Mouse (Mus musculus): ENCODE results near the gene Aptx. TPM values are rescaled to one million over a fixed set of nuclear protein-coding genes. Genes with fewer than 3 reads are reported as not detected.

Gene Aptx
- 40.3 and 42.1 TPM in 2 replicates for polyA plus RNA-seq (2014; fragmentation: Nextera tagmentation; extraction: Ambion mirVana)

- peak within 1 kb of the TSS; percentile 94 for H3K27ac ChIP-seq
These were observed at the start of gene Aptx for GRCm38 (mm10) chr4:40702797-40703709. TSS of gene Aptx (minus strand) at chr4:40703194.

DNA sequence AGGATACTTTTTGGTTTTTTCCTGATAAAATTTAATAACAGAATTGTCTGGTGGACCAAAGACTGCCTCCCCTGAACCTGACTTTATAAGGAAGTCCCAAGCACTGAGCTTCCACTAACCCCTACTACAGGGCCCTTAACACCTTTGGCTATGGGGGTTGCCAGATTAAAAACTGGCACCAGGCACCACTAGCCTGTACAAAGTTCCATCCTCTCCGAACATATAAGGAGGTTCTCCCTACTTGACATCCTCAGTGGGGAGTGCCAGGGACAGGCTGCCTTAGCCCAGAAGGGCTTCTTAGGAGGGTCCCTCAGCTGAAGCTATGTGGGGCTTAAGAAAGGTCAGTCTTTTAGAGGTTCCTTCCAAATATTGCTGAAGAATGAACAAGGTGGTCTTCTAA lies 32.4 kb upstream of the Aptx start:
- no peak for ATAC-seq (ENCODE audit: low FRiP score)
- peaks cover 93% of the 10 kb centered on the region for H3K36me3 ChIP-seq (replicated peaks; ENCODE audit: control insufficient read depth, insufficient read depth)
- no peak for DNase-seq (ENCODE audit: low spot score)
- WGBS, result 71% methylated on average over 1 of the region's 1 CpGs
- no peaks in the 10 kb centered on the region for H3K27me3 ChIP-seq (ENCODE audit: control insufficient read depth, insufficient read depth, low read length)
- no peaks in the 10 kb centered on the region for H3K4me1 ChIP-seq (replicated peaks; ENCODE audit: control insufficient read depth, insufficient read depth, low read length)
- no peak overlapping the region for H3K4me3 ChIP-seq (replicated peaks; ENCODE audit: low read length)
- H3K9me3 ChIP-seq (ENCODE audit: control insufficient read depth, low read length), result no peaks in the 10 kb centered on the region
- H3K27ac ChIP-seq, result no peak overlapping the region
- H3K9ac ChIP-seq, result no peak overlapping the region
- H3K4me2 ChIP-seq (replicated peaks), result no peak overlapping the region

More at GRCm38 (mm10) chr4:40702797-40703709, at the start of gene Aptx:
- DNase-seq (ENCODE audit: low spot score) (peak; percentile 99), ATAC-seq (ENCODE audit: low FRiP score) (peak; percentile 96)
- peak within 1 kb of the TSS; percentile 48 for H3K4me3 ChIP-seq (replicated peaks; ENCODE audit: low read length)
- no peaks in the 10 kb centered on the region for H3K36me3 ChIP-seq (replicated peaks; ENCODE audit: control insufficient read depth, insufficient read depth)
- H3K27me3 ChIP-seq (ENCODE audit: control insufficient read depth, insufficient read depth, low read length), result no peaks in the 10 kb centered on the region
- H3K9ac ChIP-seq, result peak within 1 kb of the TSS; percentile 66
- WGBS, result under 1% methylated on average over 42 of the region's 42 CpGs
- no peaks in the 10 kb centered on the region for H3K9me3 ChIP-seq (ENCODE audit: control insufficient read depth, low read length)
- peak within 1 kb of the TSS; percentile 88 for H3K4me2 ChIP-seq (replicated peaks)
- H3K4me1 ChIP-seq (replicated peaks; ENCODE audit: control insufficient read depth, insufficient read depth, low read length), result peaks cover 24% of the 10 kb centered on the region

GRCm38 (mm10) chr4:40731262-40731661 lies 28.3 kb upstream of the Aptx start:
- no peak for DNase-seq (ENCODE audit: low spot score)
- ATAC-seq (ENCODE audit: low FRiP score), result no peak
- Histone ChIP-seq H3K36me3 (replicated peaks; ENCODE audit: control insufficient read depth, insufficient read depth) (peaks cover 95% of the 10 kb centered on the region), H3K4me1 (replicated peaks; ENCODE audit: control insufficient read depth, insufficient read depth, low read length) (peaks cover 3% of the 10 kb centered on the region), H3K27me3 (ENCODE audit: control insufficient read depth, insufficient read depth, low read length) (no peaks in the 10 kb centered on the region), H3K4me3 (replicated peaks; ENCODE audit: low read length) (no peak overlapping the region), H3K9me3 (ENCODE audit: control insufficient read depth, low read length) (no peaks in the 10 kb centered on the region), H3K9ac (no peak overlapping the region), H3K27ac (no peak overlapping the region), H3K4me2 (replicated peaks) (no peak overlapping the region)

GRCm38 (mm10) chr4:40727247-40727646 lies 24.3 kb upstream of the Aptx start:
- Histone ChIP-seq H3K4me2 (replicated peaks) (no peak overlapping the region), H3K4me3 (replicated peaks; ENCODE audit: low read length) (no peak overlapping the region), H3K9ac (no peak overlapping the region), H3K27ac (no peak overlapping the region), H3K27me3 (ENCODE audit: control insufficient read depth, insufficient read depth, low read length) (no peaks in the 10 kb centered on the region), H3K9me3 (ENCODE audit: control insufficient read depth, low read length) (no peaks in the 10 kb centered on the region), H3K4me1 (replicated peaks; ENCODE audit: control insufficient read depth, insufficient read depth, low read length) (peaks cover 32% of the 10 kb centered on the region), H3K36me3 (replicated peaks; ENCODE audit: control insufficient read depth, insufficient read depth) (peaks cover 81% of the 10 kb centered on the region)
- WGBS, result 91% methylated on average over 1 of the region's 1 CpGs
- ATAC-seq (ENCODE audit: low FRiP score) (no peak), DNase-seq (ENCODE audit: low spot score) (no peak)

DNA sequence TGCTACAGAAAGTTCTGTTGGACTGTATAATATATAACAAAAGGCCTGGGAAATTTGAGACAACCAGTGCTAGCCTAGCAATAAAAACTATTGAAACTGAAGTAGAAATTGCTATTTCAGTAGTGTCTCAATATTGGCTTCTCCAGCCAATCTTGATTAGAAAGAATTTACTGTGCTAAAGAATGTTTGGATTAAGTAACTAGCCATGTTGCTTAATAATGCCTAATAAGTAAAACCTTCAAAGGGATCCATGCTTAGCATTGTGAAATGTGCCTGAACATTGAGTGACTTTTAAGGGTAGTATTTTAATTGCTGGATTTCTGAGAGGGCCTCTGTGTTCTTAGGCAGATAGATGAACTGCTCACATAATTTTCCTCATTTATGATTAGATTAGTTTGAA lies 22.6 kb upstream of the Aptx start:
- Histone ChIP-seq H3K36me3 (replicated peaks; ENCODE audit: control insufficient read depth, insufficient read depth) (peaks cover 65% of the 10 kb centered on the region), H3K9me3 (ENCODE audit: control insufficient read depth, low read length) (no peaks in the 10 kb centered on the region), H3K4me1 (replicated peaks; ENCODE audit: control insufficient read depth, insufficient read depth, low read length) (peaks cover 43% of the 10 kb centered on the region), H3K9ac (peak overlapping the region; percentile 98; the same call in 1 of the 2 replicates), H3K4me2 (replicated peaks) (peak overlapping the region; percentile 92), H3K27ac (no peak overlapping the region), H3K4me3 (replicated peaks; ENCODE audit: low read length) (no peak overlapping the region), H3K27me3 (ENCODE audit: control insufficient read depth, insufficient read depth, low read length) (no peaks in the 10 kb centered on the region)
- DNase-seq (ENCODE audit: low spot score) (no peak), ATAC-seq (ENCODE audit: low FRiP score) (no peak)

GRCm38 (mm10) chr4:40725141-40725540 lies 22.1 kb upstream of the Aptx start:
- Histone ChIP-seq H3K4me2 (replicated peaks) (peak overlapping the region; percentile 92), H3K36me3 (replicated peaks; ENCODE audit: control insufficient read depth, insufficient read depth) (peaks cover 60% of the 10 kb centered on the region), H3K9me3 (ENCODE audit: control insufficient read depth, low read length) (no peaks in the 10 kb centered on the region), H3K27ac (no peak overlapping the region), H3K4me1 (replicated peaks; ENCODE audit: control insufficient read depth, insufficient read depth, low read length) (peaks cover 43% of the 10 kb centered on the region), H3K9ac (peak overlapping the region; percentile 98), H3K27me3 (ENCODE audit: control insufficient read depth, insufficient read depth, low read length) (no peaks in the 10 kb centered on the region), H3K4me3 (replicated peaks; ENCODE audit: low read length) (peak overlapping the region; percentile 80)
- ATAC-seq (ENCODE audit: low FRiP score) (no peak), DNase-seq (ENCODE audit: low spot score) (no peak)
- 87% methylated on average over 7 of the region's 7 CpGs for WGBS

GRCm38 (mm10) chr4:40722687-40723460 lies 19.9 kb upstream of the Aptx start:
- WGBS, result under 1% methylated on average over 54 of the region's 62 CpGs
- DNase-seq (ENCODE audit: low spot score), result peak; percentile 83
- no peaks in the 10 kb centered on the region for H3K9me3 ChIP-seq (ENCODE audit: control insufficient read depth, low read length)
- no peaks in the 10 kb centered on the region for H3K27me3 ChIP-seq (ENCODE audit: control insufficient read depth, insufficient read depth, low read length)
- H3K4me3 ChIP-seq (replicated peaks; ENCODE audit: low read length), result peak overlapping the region; percentile 80
- peaks cover 43% of the 10 kb centered on the region for H3K4me1 ChIP-seq (replicated peaks; ENCODE audit: control insufficient read depth, insufficient read depth, low read length)
- peak; percentile 93 for ATAC-seq (ENCODE audit: low FRiP score)
- H3K4me2 ChIP-seq (replicated peaks), result peak overlapping the region; percentile 92
- H3K27ac ChIP-seq, result peak overlapping the region; percentile 100
- peak overlapping the region; percentile 98 for H3K9ac ChIP-seq
- peaks cover 39% of the 10 kb centered on the region for H3K36me3 ChIP-seq (replicated peaks; ENCODE audit: control insufficient read depth, insufficient read depth)

- Histone ChIP-seq H3K27ac (peak within 1 kb of the TSS; percentile 100), H3K4me1 (replicated peaks; ENCODE audit: control insufficient read depth, insufficient read depth, low read length) (peaks cover 43% of the 10 kb centered on the region), H3K36me3 (replicated peaks; ENCODE audit: control insufficient read depth, insufficient read depth) (peaks cover 31% of the 10 kb centered on the region), H3K4me3 (replicated peaks; ENCODE audit: low read length) (peak within 1 kb of the TSS; percentile 80), H3K27me3 (ENCODE audit: control insufficient read depth, insufficient read depth, low read length) (no peaks in the 10 kb centered on the region), H3K4me2 (replicated peaks) (peak within 1 kb of the TSS; percentile 92), H3K9me3 (ENCODE audit: control insufficient read depth, low read length) (no peaks in the 10 kb centered on the region), H3K9ac (peak within 1 kb of the TSS; percentile 98)
- ATAC-seq (ENCODE audit: low FRiP score), result peak; percentile 94
- DNase-seq (ENCODE audit: low spot score), result peak; percentile 97
- under 1% methylated on average over 50 of the region's 54 CpGs for WGBS
These were observed 19.1 kb upstream of the Aptx start, which contains the start of gene Dnaja1 for GRCm38 (mm10) chr4:40722011-40722666. TSS of gene Dnaja1 (plus strand) at chr4:40722150.

All from hindbrain, embryonic 14.5 days (tissue).